9 mouse cellular contexts compared by ENCODE assay signal in the genomic region with DNA sequence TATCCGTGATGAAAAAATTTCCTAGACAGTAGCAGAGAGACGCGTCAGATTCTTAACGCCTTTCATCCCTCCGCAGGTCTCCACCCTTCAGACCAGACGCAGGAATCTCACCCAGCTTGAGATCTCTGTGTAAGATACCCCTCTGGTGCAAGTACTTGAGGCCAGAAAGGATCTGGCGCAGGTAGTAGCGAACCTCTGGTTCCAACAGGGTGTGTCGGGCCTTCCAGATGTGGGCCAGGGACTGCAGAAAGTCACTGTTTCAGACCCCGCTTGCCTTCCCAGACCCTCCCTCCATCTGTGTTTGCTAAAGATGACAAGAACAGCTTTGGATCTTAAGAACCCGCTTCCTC. TPM values are rescaled to one million over a fixed set of nuclear protein-coding genes. Genes with fewer than 3 reads are reported as not detected.
DNase-seq lines count a peak whose midpoint lies in the region; ATAC-seq and TF ChIP-seq lines count a peak whose summit lies in the region.
"Had no signal": no experiment of that assay in that cellular context is flagged by ENCODE, and none has a peak within 500 bp of the region (broad histone marks: within the 10 kb centered on the region; RNA-seq: fewer than 3 reads in every experiment).

No protein-coding gene starts in this region.

- no peak for DNase-seq in kidney, postnatal 25 days
- DNase-seq in right cerebral cortex, postnatal 4 days = no peak
- no peak for DNase-seq in adrenal gland, adult 18-20 months (ENCODE audit: low spot score in 2 of 2)
- DNase-seq: gastrocnemius, postnatal 14 days had no signal

- no peak for TF ChIP-seq CTCF in cortical plate, adult 2 months (IDR thresholded peaks at IDR 0.05; ENCODE audit: extremely low read depth, insufficient read depth, low read length)

- H3K36me3 ChIP-seq in kidney, embryonic 14.5 days (ENCODE audit: control insufficient read depth, insufficient read depth, low read length) = peaks cover 3% of the 10 kb centered on the region; the same call in 1 of the 2 replicates
- peaks cover 24% of the 10 kb centered on the region for H3K36me3 ChIP-seq in hindbrain, embryonic 16.5 days (ENCODE audit: control insufficient read depth, insufficient read depth, low read length)
- peaks cover 11% of the 10 kb centered on the region for H3K36me3 ChIP-seq in midbrain, embryonic 16.5 days (ENCODE audit: control insufficient read depth, insufficient read depth, low read length)

- H3K27me3 ChIP-seq in kidney, embryonic 14.5 days (ENCODE audit: control insufficient read depth, insufficient read depth, low read length) = peaks cover 14% of the 10 kb centered on the region
- no peaks in the 10 kb centered on the region for H3K27me3 ChIP-seq in hindbrain, embryonic 16.5 days (replicated peaks; ENCODE audit: control insufficient read depth, insufficient read depth, low read length)
- no peaks in the 10 kb centered on the region for H3K27me3 ChIP-seq in midbrain, embryonic 16.5 days (ENCODE audit: control insufficient read depth, insufficient read depth, low read depth, low read length)

- WGBS in kidney, embryonic 14.5 days = 20% methylated on average over 11 of the region's 11 CpGs
- 8% methylated on average over 11 of the region's 11 CpGs for WGBS in hindbrain, embryonic 16.5 days
- WGBS in midbrain, embryonic 16.5 days = 6% methylated on average over 11 of the region's 11 CpGs

- H3K9me3 ChIP-seq in kidney, embryonic 14.5 days (ENCODE audit: control insufficient read depth, low read length) = no peaks in the 10 kb centered on the region
- H3K9me3 ChIP-seq in hindbrain, embryonic 16.5 days (ENCODE audit: control insufficient read depth, low read length) = no peaks in the 10 kb centered on the region
- no peaks in the 10 kb centered on the region for H3K9me3 ChIP-seq in midbrain, embryonic 16.5 days (replicated peaks; ENCODE audit: control insufficient read depth, low read length, poor library complexity, severe bottlenecking)

- peak overlapping the region; percentile 71 for H3K4me3 ChIP-seq in kidney, embryonic 14.5 days (ENCODE audit: low read length)
- peak overlapping the region; percentile 89 for H3K4me3 ChIP-seq in cortical plate, adult 2 months (ENCODE audit: insufficient read depth, low read length)
- peak overlapping the region; percentile 80 for H3K4me3 ChIP-seq in hindbrain, embryonic 16.5 days (ENCODE audit: low read length)
- H3K4me3 ChIP-seq in midbrain, embryonic 16.5 days (ENCODE audit: low read depth, low read length) = peak overlapping the region; percentile 88

- no peak for ATAC-seq in kidney, embryonic 14.5 days (ENCODE audit: low FRiP score, low TSS enrichment)
- no peak for ATAC-seq in hindbrain, embryonic 16.5 days
- ATAC-seq in midbrain, embryonic 16.5 days = no peak
- ATAC-seq in cerebellum, adult (ENCODE audit: insufficient number of reproducible peaks, low FRiP score, low TSS enrichment) = no peak

- no peak for TF ChIP-seq POLR2A in cortical plate, adult 2 months (IDR thresholded peaks at IDR 0.05; ENCODE audit: extremely low read depth, insufficient read depth, low read length)

- H3K9ac ChIP-seq in kidney, embryonic 14.5 days (ENCODE audit: low read depth, low read length) = peak overlapping the region; percentile 74; the same call in 1 of the 2 replicates
- H3K9ac ChIP-seq in hindbrain, embryonic 16.5 days (ENCODE audit: low read depth, low read length) = peak overlapping the region; percentile 92
- H3K9ac ChIP-seq in midbrain, embryonic 16.5 days (ENCODE audit: low read depth, low read length) = peak overlapping the region; percentile 94

- H3K27ac ChIP-seq in kidney, embryonic 14.5 days (ENCODE audit: low read depth, low read length) = no peak overlapping the region
- H3K27ac ChIP-seq in cortical plate, adult 2 months (ENCODE audit: insufficient read depth, low read length) = no peak overlapping the region
- peak overlapping the region; percentile 85; the same call in 1 of the 2 replicates for H3K27ac ChIP-seq in hindbrain, embryonic 16.5 days (ENCODE audit: low read depth, low read length)
- peak overlapping the region; percentile 82 for H3K27ac ChIP-seq in midbrain, embryonic 16.5 days (ENCODE audit: low read length)

- peak overlapping the region; percentile 92 for H3K4me2 ChIP-seq in kidney, embryonic 14.5 days (replicated peaks; ENCODE audit: low read depth, low read length)
- H3K4me2 ChIP-seq in hindbrain, embryonic 16.5 days (ENCODE audit: low read length) = peak overlapping the region; percentile 84
- H3K4me2 ChIP-seq in midbrain, embryonic 16.5 days (ENCODE audit: low read length) = peak overlapping the region; percentile 73

- peaks cover 9% of the 10 kb centered on the region; the same call in 1 of the 2 replicates for H3K4me1 ChIP-seq in kidney, embryonic 14.5 days (ENCODE audit: control insufficient read depth, insufficient read depth, low read length)
- H3K4me1 ChIP-seq in cortical plate, adult 2 months (ENCODE audit: control insufficient read depth, insufficient read depth, low read length) = peaks cover 6% of the 10 kb centered on the region
- peaks cover 16% of the 10 kb centered on the region for H3K4me1 ChIP-seq in hindbrain, embryonic 16.5 days (ENCODE audit: control insufficient read depth, insufficient read depth, low read depth, low read length)
- H3K4me1 ChIP-seq in midbrain, embryonic 16.5 days (ENCODE audit: control insufficient read depth, insufficient read depth, low read length) = peaks cover 18% of the 10 kb centered on the region; the same call in 1 of the 2 replicates

RNA-seq across cellular contexts. Expression of a gene that starts 1.0 kb away (rescaled TPM):
- polyA plus RNA-seq in kidney, embryonic 14.5 days (2014; fragmentation: Nextera tagmentation; extraction: Ambion mirVana) = 2.4 and 2.9 TPM in 2 replicates
- polyA plus RNA-seq in cortical plate, adult 2 months (2012; rRNA removed) = 16.0 and 19.5 TPM in 2 replicates
- 24.0 and 24.8 TPM in 2 replicates for polyA plus RNA-seq in hindbrain, embryonic 16.5 days (2015; fragmentation: Nextera tagmentation; extraction: Ambion mirVana)
- 18.7 TPM in 2 replicates for polyA plus RNA-seq in midbrain, embryonic 16.5 days (2015; fragmentation: Nextera tagmentation; extraction: Ambion mirVana)
- total RNA-seq in adrenal gland, adult 18-20 months (2021) = 10 to 100 TPM; 14.1 to 42.2 TPM

RNA-seq across cellular contexts. Expression of a gene that starts 6.2 kb away (rescaled TPM):
- not detected in 2 replicates for polyA plus RNA-seq in kidney, embryonic 14.5 days (2014; fragmentation: Nextera tagmentation; extraction: Ambion mirVana)
- polyA plus RNA-seq in cortical plate, adult 2 months (2012; rRNA removed) = 0.68 and 1.8 TPM in 2 replicates
- 1.5 and 1.8 TPM in 2 replicates for polyA plus RNA-seq in hindbrain, embryonic 16.5 days (2015; fragmentation: Nextera tagmentation; extraction: Ambion mirVana)
- polyA plus RNA-seq in midbrain, embryonic 16.5 days (2015; fragmentation: Nextera tagmentation; extraction: Ambion mirVana) = 0.46 and 1.1 TPM in 2 replicates
- not detected for total RNA-seq in adrenal gland, adult 18-20 months (2021)
- total RNA-seq: gastrocnemius, postnatal 14 days had no signal

RNA-seq across cellular contexts. Expression of a gene that starts 7.2 kb away (rescaled TPM):
- polyA plus RNA-seq in kidney, embryonic 14.5 days (2014; fragmentation: Nextera tagmentation; extraction: Ambion mirVana) = 6.2 TPM in 2 replicates
- 14.6 and 14.9 TPM in 2 replicates for polyA plus RNA-seq in cortical plate, adult 2 months (2012; rRNA removed)
- 3.9 and 4.9 TPM in 2 replicates for polyA plus RNA-seq in hindbrain, embryonic 16.5 days (2015; fragmentation: Nextera tagmentation; extraction: Ambion mirVana)
- polyA plus RNA-seq in midbrain, embryonic 16.5 days (2015; fragmentation: Nextera tagmentation; extraction: Ambion mirVana) = 3.9 and 4.0 TPM in 2 replicates
- 10 to 100 TPM in 1 of 2 experiments, 1 to 10 TPM in 1; 9.1 to 11.0 TPM for total RNA-seq in adrenal gland, adult 18-20 months (2021)

RNA-seq across cellular contexts. Expression of a gene that starts 23.3 kb away (rescaled TPM):
- polyA plus RNA-seq in kidney, embryonic 14.5 days (2014; fragmentation: Nextera tagmentation; extraction: Ambion mirVana) = 1,419 and 1,934 TPM in 2 replicates
- polyA plus RNA-seq in cortical plate, adult 2 months (2012; rRNA removed) = 499 and 554 TPM in 2 replicates
- polyA plus RNA-seq in hindbrain, embryonic 16.5 days (2015; fragmentation: Nextera tagmentation; extraction: Ambion mirVana) = 320 and 403 TPM in 2 replicates
- 381 and 382 TPM in 2 replicates for polyA plus RNA-seq in midbrain, embryonic 16.5 days (2015; fragmentation: Nextera tagmentation; extraction: Ambion mirVana)
- 100 to 1,000 TPM; 912 to 968 TPM for total RNA-seq in adrenal gland, adult 18-20 months (2021)

RNA-seq across cellular contexts. Expression of a gene that starts 36.9 kb away (rescaled TPM):
- polyA plus RNA-seq in kidney, embryonic 14.5 days (2014; fragmentation: Nextera tagmentation; extraction: Ambion mirVana) = 6.0 and 7.6 TPM in 2 replicates
- polyA plus RNA-seq in cortical plate, adult 2 months (2012; rRNA removed) = 1.5 and 1.8 TPM in 2 replicates
- 7.8 and 9.6 TPM in 2 replicates for polyA plus RNA-seq in hindbrain, embryonic 16.5 days (2015; fragmentation: Nextera tagmentation; extraction: Ambion mirVana)
- polyA plus RNA-seq in midbrain, embryonic 16.5 days (2015; fragmentation: Nextera tagmentation; extraction: Ambion mirVana) = 7.4 and 9.5 TPM in 2 replicates
- total RNA-seq in adrenal gland, adult 18-20 months (2021) = 1 to 10 TPM; 2.2 to 2.6 TPM

Comparison
In these comparisons a context has a peak if more than half of its experiments do, and no peak if none do; other contexts are left out.
1. H3K27ac ChIP-seq: peak in hindbrain, embryonic 16.5 days (single experiment) and midbrain, embryonic 16.5 days (single experiment); none in kidney, embryonic 14.5 days (single experiment) and cortical plate, adult 2 months (single experiment).
2. Peak in every context shown above with its lines, with median percentiles within 50 percentile points of each other: H3K4me2 ChIP-seq, H3K4me3 ChIP-seq and H3K9ac ChIP-seq.